Mouse (Mus musculus) kidney, adult 2 months (tissue): ENCODE measurements around the gene Sun1.

Experiments
- CTCF ChIP-seq: fragments of 200-500 bp; conservative IDR thresholded peaks from 2 replicates; pipeline ENCODE4 v1.5.1; 2011; ENCODE audit warnings: low read depth, mild to moderate bottlenecking, control low read depth, low read length, moderate library complexity, mixed read lengths; ENCODE audit not compliant: insufficient read depth, insufficient read length
- POLR2A ChIP-seq: fragments of 200-500 bp; IDR thresholded peaks from one replicate; pipeline ENCODE4 v1.6.1; 2011; ENCODE audit warnings: low read depth, low read length, control low read depth

- TF ChIP-seq CTCF (no peak), POLR2A (no peak)
Measured at GRCm38 (mm10) chr5:139255777-139256176, 55.3 kb downstream of the Sun1 start.
